Mouse (Mus musculus) Muller cell, postnatal 12 days (primary cell): ENCODE data around the gene Snw1.
"Not testable (repeated sequence)": the region's sequence is repeated elsewhere in the genome, so short reads cannot be mapped to it uniquely, and the experiment has no call there.

ENCODE experiments used
- DNase-seq: peaks from one replicate; pipeline ENCODE4 v3.0.0-alpha.2; 2015; ENCODE audit errors: inconsistent ontology term

The Snw1 gene

GRCm38 (mm10) chr12:87471964-87472786 lies at the start of gene Snw1:
Gene Snw1, minus strand, starts transcription at chr12:87472274.
- DNase-seq: peak; percentile 90

- DNase-seq: not testable (repeated sequence)
Observed at GRCm38 (mm10) chr12:87519616-87520015, 47.5 kb upstream of the Snw1 start.

- DNase-seq: not testable (repeated sequence)
Observed at GRCm38 (mm10) chr12:87514016-87514415, 41.9 kb upstream of the Snw1 start, which contains the start of gene Gm8300. Gene Gm8300, plus strand, starts transcription at chr12:87514316.

- DNase-seq: not testable (repeated sequence)
Observed at GRCm38 (mm10) chr12:87494421-87494820, 22.3 kb upstream of the Snw1 start, which contains the start of gene Gm5788. Gene Gm5788, plus strand, starts transcription at chr12:87494721.

GRCm38 (mm10) chr12:87488683-87489082 lies 16.6 kb upstream of the Snw1 start:
- not testable (repeated sequence) for DNase-seq

- not testable (repeated sequence) for DNase-seq
Observed at GRCm38 (mm10) chr12:87482482-87482881, 10.4 kb upstream of the Snw1 start.

- no peak for DNase-seq
Observed at GRCm38 (mm10) chr12:87474756-87475155, 2.7 kb upstream of the Snw1 start.

- peak; percentile 68 for DNase-seq
Observed at GRCm38 (mm10) chr12:87471421-87471963, 582 bp downstream of the Snw1 start.

GRCm38 (mm10) chr12:87470263-87471136 lies 1.6 kb downstream of the Snw1 start:
- DNase-seq: peak; percentile 11

- DNase-seq: no peak
Observed at GRCm38 (mm10) chr12:87464678-87465297, 7.3 kb downstream of the Snw1 start.

- no peak for DNase-seq
Observed at GRCm38 (mm10) chr12:87449456-87449855, 22.6 kb downstream of the Snw1 start.

- no peak for DNase-seq
Observed at GRCm38 (mm10) chr12:87444211-87444610, 27.9 kb downstream of the Snw1 start.

GRCm38 (mm10) chr12:87443700-87444122 lies 28.4 kb downstream of the Snw1 start, which contains the start of the genes Slirp and Alkbh1:
Gene Slirp, plus strand, starts transcription at chr12:87443896.
Gene Alkbh1, minus strand, starts transcription at chr12:87444017.
- peak; percentile 86 for DNase-seq

GRCm38 (mm10) chr12:87443115-87443699 lies 28.9 kb downstream of the Snw1 start:
- DNase-seq: no peak

- DNase-seq: peak; percentile 32
Observed at GRCm38 (mm10) chr12:87442177-87443114, 29.6 kb downstream of the Snw1 start.

- no peak for DNase-seq
Observed at GRCm38 (mm10) chr12:87428885-87429284, 43.2 kb downstream of the Snw1 start.

- DNase-seq: no peak
Observed at GRCm38 (mm10) chr12:87428295-87428694, 43.8 kb downstream of the Snw1 start.

GRCm38 (mm10) chr12:87426354-87427031 lies 45.6 kb downstream of the Snw1 start:
- DNase-seq: no peak

- DNase-seq: no peak
Observed at GRCm38 (mm10) chr12:87424516-87424915, 47.6 kb downstream of the Snw1 start.
